Comparison of ENCODE assay signal across 8 mouse cellular contexts in genomic region chr4:123050681-123051211, GRCm38 (mm10). TPM values are rescaled to one million over a fixed set of nuclear protein-coding genes. Genes with fewer than 3 reads are reported as not detected.
DNase-seq lines count a peak whose midpoint lies in the region; ATAC-seq and TF ChIP-seq lines count a peak whose summit lies in the region.

No protein-coding gene starts in this region.

- TF ChIP-seq POLR2A in CH12.LX (IDR thresholded peaks at IDR 0.05; ENCODE audit: low read depth, low read length) = no peak

- H3K4me1 ChIP-seq in CH12.LX (ENCODE audit: control insufficient read depth in 1 of 2, insufficient read depth in 2 of 2) = peaks cover 19 to 24% of the 10 kb centered on the region in 2 experiments

- H3K9me3 ChIP-seq in CH12.LX (replicated peaks; ENCODE audit: low read length) = no peaks in the 10 kb centered on the region

- no peak overlapping the region for H3K9ac ChIP-seq in CH12.LX (ENCODE audit: insufficient read depth, low read depth)

- TF ChIP-seq EP300 in CH12.LX (IDR thresholded peaks at IDR 0.05; ENCODE audit: low read length) = peak; percentile 18; the same call in 1 of the 2 replicates

- H3K4me2 ChIP-seq in CH12.LX (ENCODE audit: insufficient read depth, low read depth, poor library complexity, severe bottlenecking) = no peak overlapping the region

- no peak for TF ChIP-seq RAD21 in CH12.LX (IDR thresholded peaks at IDR 0.05; ENCODE audit: low read depth, low read length)

- in situ Hi-C loops in CH12.LX (cut with MboI; ENCODE audit: low pct_ligation_motif_present, low pct_unique_long_range_greater_than_20kb, low sequenced_read_pairs) = no loop called here

- peak; percentile 30 for DNase-seq in CH12.LX (ENCODE audit: extremely low read depth)
- DNase-seq in adrenal gland, postnatal 4 days (ENCODE audit: low spot score in 2 of 2) = peak; percentile 51 to 81
- peak; percentile 69 for DNase-seq in forelimb bud, embryonic 11.5 days (ENCODE audit: low read depth, low spot score)
- DNase-seq in layer of hippocampus, adult 9-11 months = peak; percentile 84
- DNase-seq in lung, postnatal 10 days = peak; percentile 94
- peak; percentile 49 for DNase-seq in right cerebral cortex, adult 18-20 months
- DNase-seq in urinary bladder, postnatal 14 days (ENCODE audit: low spot score) = peak; percentile 88

- peaks cover 60 to 99% of the 10 kb centered on the region in 2 experiments for H3K36me3 ChIP-seq in CH12.LX (replicated peaks in 1 of 2; ENCODE audit: control insufficient read depth in 1 of 2, insufficient read depth in 1 of 2, low read length in 1 of 2)

- no peaks in the 10 kb centered on the region for H3K27me3 ChIP-seq in CH12.LX (replicated peaks)

- no peak overlapping the region for H3K4me3 ChIP-seq in CH12.LX (replicated peaks in 1 of 3; ENCODE audit: low read depth in 2 of 3, low read length in 2 of 3, poor library complexity in 1 of 3)

- peaks cover 3% of the 10 kb centered on the region; the same call in 1 of the 2 replicates for H3K79me2 ChIP-seq in CH12.LX (replicated peaks; ENCODE audit: control insufficient read depth, extremely low read depth, insufficient read depth, poor library complexity, severe bottlenecking)

- TF ChIP-seq CTCF in CH12.LX (conservative IDR thresholded peaks at IDR 0.05 in 1 of 2, IDR thresholded peaks at IDR 0.05 in 1 of 2; ENCODE audit: low read depth in 2 of 2, low read length in 2 of 2) = no peak

- dilution Hi-C loops in CH12.LX (cut with MboI; ENCODE audit: extremely low pct_ligation_motif_present, extremely low pct_unique_long_range_greater_than_20kb, low sequenced_read_pairs) = no loop called here

- H3K27ac ChIP-seq in CH12.LX (ENCODE audit: insufficient read depth, low read depth) = peak overlapping the region; percentile 41; the same call in 1 of the 2 replicates

- peak; percentile 84 to 89 for ATAC-seq in hematopoietic stem cell, adult 5-6 weeks (replicated peaks in 1 of 2; ENCODE audit: insufficient read depth in 1 of 2, low FRiP score in 2 of 2, low TSS enrichment in 1 of 2, low read depth in 1 of 2, poor library complexity in 2 of 2, severe bottlenecking in 2 of 2)

TF ChIP-seq in CH12.LX, 34 proteins besides CTCF, POLR2A, EP300 and RAD21:
- TF ChIP-seq POLR2AphosphoS2 (IDR thresholded peaks at IDR 0.05; ENCODE audit: low read depth, low read length) (no peak), MAZ (IDR thresholded peaks at IDR 0.05; ENCODE audit: low read depth, low read length) (0 out of 2 replicates have a peak, but pooled peaks have one; percentile 37), JUN (IDR thresholded peaks at IDR 0.05; ENCODE audit: insufficient read depth, low read depth, low read length) (no peak), MXI1 (IDR thresholded peaks at IDR 0.05; ENCODE audit: low read depth, low read length) (no peak), TCF12 (IDR thresholded peaks at IDR 0.05; ENCODE audit: low read depth, low read length) (peak; percentile 58; the same call in 1 of the 2 replicates), RCOR1 (conservative IDR thresholded peaks at IDR 0.05; ENCODE audit: low read depth, low read length) (0 out of 2 replicates have a peak, but pooled peaks have one; percentile 40), MEF2A (IDR thresholded peaks at IDR 0.05; ENCODE audit: borderline replicate concordance, low read depth, low read length) (peak; percentile 58; the same call in 1 of the 2 replicates), MAFK (IDR thresholded peaks at IDR 0.05; ENCODE audit: insufficient replicate concordance, low read length) (no peak), ETS1 (conservative IDR thresholded peaks at IDR 0.05; ENCODE audit: low read depth, low read length) (no peak), ZC3H11A (IDR thresholded peaks at IDR 0.05; ENCODE audit: low read depth, low read length) (no peak), GABPA (IDR thresholded peaks at IDR 0.05; ENCODE audit: insufficient replicate concordance, low read depth, low read length) (no peak), IRF4 (IDR thresholded peaks at IDR 0.05; ENCODE audit: low read depth, low read length) (no peak), TBP (conservative IDR thresholded peaks at IDR 0.05; ENCODE audit: low read depth, low read length) (no peak), NRF1 (IDR thresholded peaks at IDR 0.05; ENCODE audit: low read depth, low read length) (no peak), JUND (conservative IDR thresholded peaks at IDR 0.05; ENCODE audit: low read depth, low read length) (no peak), SMC3 (IDR thresholded peaks at IDR 0.05; ENCODE audit: low read depth, low read length) (no peak), CHD2 (IDR thresholded peaks at IDR 0.05; ENCODE audit: low read length) (no peak), BHLHE40 (IDR thresholded peaks at IDR 0.05; ENCODE audit: low read depth, low read length) (0 out of 2 replicates have a peak, but pooled peaks have one; percentile 6), SIN3A (IDR thresholded peaks at IDR 0.05; ENCODE audit: low read length) (no peak; the same call in 1 of the 2 replicates), NELFE (IDR thresholded peaks at IDR 0.05; ENCODE audit: low read depth, low read length) (no peak), CHD1 (IDR thresholded peaks at IDR 0.05; ENCODE audit: low read depth, low read length) (0 out of 2 replicates have a peak, but pooled peaks have one; percentile 50), PAX5 (IDR thresholded peaks at IDR 0.05; ENCODE audit: low read length) (no peak), E2F4 (IDR thresholded peaks at IDR 0.05; ENCODE audit: insufficient replicate concordance, low read depth, low read length) (no peak), ZNF384 (IDR thresholded peaks at IDR 0.05; ENCODE audit: low read depth, low read length) (no peak), USF2 (conservative IDR thresholded peaks at IDR 0.05; ENCODE audit: low read depth, low read length) (no peak), MAX (IDR thresholded peaks at IDR 0.05; ENCODE audit: low read length) (no peak), KAT2A (IDR thresholded peaks at IDR 0.05; ENCODE audit: insufficient replicate concordance, low read length) (no peak), HCFC1 (IDR thresholded peaks at IDR 0.05; ENCODE audit: low read depth, low read length) (no peak)
TF ChIP-seq in CH12.LX: peak in this region for 6.

RNA-seq across cellular contexts. Expression of gene Trit1, which starts 34.3 kb away (rescaled TPM):
- total RNA-seq in CH12.LX (2012; rRNA removed) (17.7 and 18.9 TPM in 2 replicates), CH12.LX (2014; rRNA removed) (21.3 and 21.9 TPM in 2 replicates)
- polyA plus RNA-seq in CH12.LX (2012; ENCODE audit: insufficient read length, low read depth) = 19.8 and 22.2 TPM in 2 replicates
- 10 to 100 TPM; 19.1 to 19.7 TPM for total RNA-seq in adrenal gland, postnatal 4 days (2021)
- total RNA-seq in hematopoietic stem cell, adult 5-6 weeks (2017) = 27.7 and 37.0 TPM in 2 replicates

RNA-seq across cellular contexts. Expression of gene Bmp8b, which starts 54.2 kb away (rescaled TPM):
- not detected in 2 replicates for total RNA-seq in CH12.LX (2012; rRNA removed)
- not detected in 2 replicates for total RNA-seq in CH12.LX (2014; rRNA removed)
- polyA plus RNA-seq in CH12.LX (2012; ENCODE audit: insufficient read length, low read depth) = 0.12 TPM in 1 of 2 replicates, not detected in the other
- under 1 TPM in 1 of 2 experiments, not detected in 1; 0.20 TPM for total RNA-seq in adrenal gland, postnatal 4 days (2021)
- not detected in 2 replicates for total RNA-seq in hematopoietic stem cell, adult 5-6 weeks (2017)

RNA-seq across cellular contexts. Expression of gene Mycl, which starts 55.3 kb away (rescaled TPM):
- total RNA-seq in CH12.LX (2012; rRNA removed) (0.46 and 0.51 TPM in 2 replicates), CH12.LX (2014; rRNA removed) (0.38 and 0.41 TPM in 2 replicates)
- 0.44 and 0.65 TPM in 2 replicates for polyA plus RNA-seq in CH12.LX (2012; ENCODE audit: insufficient read length, low read depth)
- total RNA-seq in adrenal gland, postnatal 4 days (2021) = 1 to 10 TPM; 2.8 to 2.9 TPM
- total RNA-seq in hematopoietic stem cell, adult 5-6 weeks (2017) = 0.56 TPM in 1 of 2 replicates, not detected in the other

Comparison
In these comparisons a context has a peak if more than half of its experiments do, and no peak if none do; other contexts are left out.
1. DNase-seq: peak in every context shown above with its lines; median percentile 94 in lung, postnatal 10 days; 88 in urinary bladder, postnatal 14 days; 84 in layer of hippocampus, adult 9-11 months; 69 in forelimb bud, embryonic 11.5 days; 66 in adrenal gland, postnatal 4 days; 49 in right cerebral cortex, adult 18-20 months; 30 in CH12.LX.